In the genomic region with DNA sequence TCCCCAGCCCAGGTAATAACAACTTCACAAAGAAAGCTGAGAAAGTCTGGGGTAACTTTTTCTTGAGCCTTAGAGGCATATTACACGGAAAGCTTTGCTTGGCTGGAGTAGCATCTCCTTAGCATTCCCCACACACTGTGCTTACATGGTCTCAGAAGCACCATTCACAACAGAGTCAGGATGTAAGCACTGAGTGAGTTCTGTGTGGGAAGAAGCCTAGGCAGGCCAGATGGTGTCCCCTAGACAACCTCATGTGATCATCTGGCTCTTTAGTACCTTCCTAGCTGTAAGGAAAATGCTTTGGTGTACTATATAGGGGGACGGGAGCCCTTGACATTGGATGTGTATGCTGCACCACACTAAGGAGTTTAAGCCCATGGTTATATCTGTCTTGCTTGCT, we compare ENCODE assay signal across 14 mouse cellular contexts.
"Had no signal": no experiment of that assay in that cellular context is flagged by ENCODE, and none has a peak within 500 bp of the region (broad histone marks: within the 10 kb centered on the region; RNA-seq: fewer than 3 reads in every experiment).

No protein-coding gene starts in this region.

- H3K27ac ChIP-seq: kidney, embryonic 15.5 days; left cerebral cortex, adult 2 months; liver, embryonic 13.5 days; stomach, postnatal 0 days had no signal

- H3K4me3 ChIP-seq: kidney, embryonic 15.5 days; left cerebral cortex, adult 2 months; liver, embryonic 13.5 days had no signal

- DNase-seq: kidney, adult 11 months; kidney, adult 8-10 months; kidney, postnatal 10 days; kidney, postnatal 36 days; liver, embryonic 13.5 days; lung, adult 2 months; lung, postnatal 14 days; lung, postnatal 4 days; midbrain, embryonic 14.5 days; thymus, adult 18-20 months; thymus, postnatal 36 days had no signal
